Mouse (Mus musculus): ENCODE measurements at regions not wholly inside any gene's neighbourhood (a gene's known extent, or its start where the extent isn't known, plus 50 kb on each side); places are given as distances from the start of the nearest gene placed in this dataset.

DNA sequence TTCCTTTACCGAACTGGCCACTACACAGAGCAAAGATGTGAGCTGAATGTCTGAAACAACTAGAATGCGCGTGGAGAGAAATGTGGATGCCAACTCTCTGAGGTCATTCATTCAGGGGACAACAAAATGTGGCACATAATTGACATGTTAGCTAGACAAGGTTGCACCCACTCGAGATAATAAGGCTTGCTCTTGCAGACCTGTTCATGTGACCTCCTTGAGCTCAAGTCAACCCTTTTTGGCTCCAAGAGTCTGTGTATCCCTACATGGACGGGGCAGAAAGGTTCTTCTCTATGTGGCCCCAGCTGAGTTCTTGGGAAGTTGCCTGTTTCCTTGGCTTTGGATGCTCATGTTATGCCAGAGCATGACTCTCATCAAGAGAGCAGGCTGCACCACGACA, 383.0 kb upstream of the Mgmt start:
- DNase-seq (ENCODE audit: extremely low spot score, low spot score) = no peak

DNA sequence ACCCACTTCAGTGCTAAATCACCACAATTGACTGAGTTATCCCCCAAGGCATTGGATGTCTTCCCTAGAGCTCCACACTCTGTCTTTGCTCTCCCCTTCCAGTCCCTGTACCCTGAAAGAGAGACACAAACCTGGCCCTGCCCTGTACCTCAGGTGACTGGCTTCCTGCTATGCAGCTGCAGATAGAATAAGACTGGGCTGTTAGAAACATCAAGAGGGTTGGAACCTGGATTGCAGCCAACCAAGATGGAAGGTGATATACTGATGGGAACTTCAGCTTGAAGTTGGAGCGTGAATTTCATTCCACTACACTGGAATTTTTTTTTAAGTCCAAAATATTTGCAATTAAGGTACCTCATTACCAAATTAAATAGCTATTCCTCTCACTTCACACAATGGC, 379.0 kb upstream of the Mgmt start:
- DNase-seq (ENCODE audit: extremely low spot score, low spot score) = no peak

DNA sequence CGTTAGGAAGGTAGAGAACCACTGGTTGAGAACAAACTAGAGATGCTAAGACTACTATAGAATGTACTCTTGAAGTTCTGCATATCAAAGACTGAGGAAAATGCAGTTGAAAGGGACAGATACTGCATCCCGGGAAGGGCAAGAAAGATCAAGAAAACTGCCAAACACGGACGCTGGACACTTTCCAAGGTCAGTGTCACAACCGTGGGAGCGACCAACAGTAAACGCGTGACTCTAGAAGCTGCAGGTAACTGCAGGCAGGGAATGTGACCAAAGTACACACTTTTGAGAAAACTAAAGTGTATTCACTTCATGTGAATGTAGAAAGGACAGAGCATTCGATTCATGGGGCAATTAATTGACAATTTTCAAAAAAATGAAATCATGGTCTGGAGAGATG, 368.6 kb upstream of the Mgmt start:
- DNase-seq (ENCODE audit: extremely low spot score, low spot score) = no peak

DNA sequence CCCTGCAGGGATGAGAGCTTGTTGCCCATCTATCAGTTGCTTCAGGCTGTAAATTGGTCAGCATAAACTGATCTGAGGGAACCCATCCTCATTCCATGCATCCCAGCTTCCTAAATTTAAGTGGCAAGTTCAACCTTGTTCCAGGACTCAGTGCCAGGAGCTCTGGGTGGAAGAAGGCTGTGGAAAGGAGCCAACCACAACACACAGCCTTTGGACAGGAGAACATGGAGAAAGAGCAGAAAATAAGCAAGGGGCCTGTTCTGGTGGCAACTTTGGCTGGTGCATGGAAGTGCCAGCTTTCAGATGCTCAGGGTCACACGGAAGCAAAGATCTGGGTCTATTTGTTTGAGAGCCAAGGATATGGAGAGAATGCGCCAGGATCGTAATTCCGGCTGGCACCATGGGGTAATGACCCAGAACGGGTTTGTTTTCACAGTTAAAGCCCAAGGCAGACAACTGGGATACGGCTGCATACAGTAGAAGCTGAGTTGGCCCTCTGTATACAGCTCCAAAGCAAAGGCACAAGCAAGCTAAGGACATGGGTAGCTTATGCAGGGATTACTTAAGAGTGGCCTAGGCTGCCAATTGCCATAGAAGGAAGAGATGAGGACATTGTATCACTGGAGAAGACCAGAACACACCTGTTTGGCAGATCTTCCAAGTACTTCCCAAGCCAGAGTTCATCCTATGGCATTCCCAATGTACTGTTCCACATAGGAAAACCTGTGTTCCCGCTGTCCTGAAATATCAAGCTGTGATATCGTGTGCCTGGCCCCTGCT, 364.2 kb upstream of the Mgmt start:
- DNase-seq (ENCODE audit: extremely low spot score, low spot score) = no peak

DNA sequence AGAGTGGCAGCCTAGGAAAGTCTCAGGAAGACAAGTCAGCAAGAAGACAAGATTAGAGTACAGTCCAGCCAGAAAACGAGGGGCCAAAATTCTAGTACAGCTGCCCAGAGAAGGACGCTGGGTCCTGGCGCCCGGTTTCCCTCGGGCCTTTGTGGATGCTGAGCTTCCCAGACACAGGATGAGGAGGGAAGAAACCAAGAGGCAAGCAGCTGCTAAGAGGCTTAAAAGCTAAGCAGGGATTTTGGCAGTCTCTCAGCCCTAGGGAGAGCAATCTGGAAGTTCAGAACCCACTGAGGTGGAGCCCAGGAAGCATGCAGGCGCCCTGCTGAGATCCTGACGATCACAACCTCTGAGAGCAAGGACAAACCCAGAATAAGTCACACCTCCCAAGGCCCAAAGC, 363.1 kb upstream of the Mgmt start:
- no peak for DNase-seq (ENCODE audit: extremely low spot score, low spot score)

DNA sequence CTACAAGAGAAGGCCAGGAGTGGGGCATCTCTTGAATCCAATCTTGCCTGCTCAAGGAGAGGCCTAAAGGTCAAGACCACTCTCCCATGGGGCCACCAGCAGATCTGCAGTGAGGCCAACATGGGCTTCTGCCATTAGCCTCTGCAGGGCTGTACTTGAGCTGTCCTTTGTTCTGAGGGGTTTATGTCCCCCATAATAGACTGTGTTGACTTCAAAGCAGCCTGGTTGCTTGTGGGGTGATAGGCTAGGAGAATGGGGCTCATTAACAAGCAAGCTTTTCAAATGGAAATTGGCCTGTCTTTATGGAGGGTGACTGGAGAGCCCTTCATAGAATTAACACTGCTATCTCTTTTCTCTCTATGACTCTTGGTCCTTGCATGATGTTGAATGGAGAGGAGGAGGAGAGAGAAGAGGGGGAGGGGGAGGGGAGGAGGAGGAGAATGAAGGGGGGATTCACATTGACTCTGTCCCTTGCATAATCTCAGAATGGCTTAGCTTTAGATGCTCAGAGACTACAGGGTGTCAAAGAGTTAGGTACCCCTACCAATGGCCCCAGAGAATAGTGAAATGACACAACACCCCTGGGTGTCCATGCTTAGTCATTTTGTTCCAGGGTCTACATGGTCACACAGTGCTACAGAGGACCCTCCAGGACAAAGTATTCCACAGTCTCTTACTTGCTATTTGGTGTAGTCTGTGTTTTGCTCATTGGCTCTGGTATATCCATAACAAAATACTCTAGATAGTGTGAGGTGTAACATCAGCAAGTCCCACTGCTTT, 352.3 kb upstream of the Mgmt start:
- peak; percentile 21 for DNase-seq (ENCODE audit: extremely low spot score, low spot score)

DNA sequence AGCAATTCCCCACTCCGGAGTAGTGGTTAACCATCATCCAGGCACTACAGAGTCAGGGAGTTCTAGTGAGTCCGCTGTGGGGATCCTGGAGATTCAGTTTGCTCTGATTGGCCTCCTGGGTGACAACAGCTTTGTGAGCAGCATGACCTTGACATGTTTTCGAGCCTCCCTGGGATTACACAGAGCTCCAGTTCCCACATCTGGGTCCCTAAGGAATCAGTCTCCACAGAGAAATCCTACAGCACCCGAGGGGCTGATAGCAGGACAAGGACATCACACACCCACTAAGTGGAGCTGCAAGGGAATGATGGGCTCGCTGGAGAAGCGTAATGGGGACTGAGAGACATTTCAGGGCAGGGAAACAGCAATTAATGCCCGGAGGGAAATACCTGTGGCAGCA, 351.5 kb upstream of the Mgmt start:
- DNase-seq (ENCODE audit: extremely low spot score, low spot score) = no peak

DNA sequence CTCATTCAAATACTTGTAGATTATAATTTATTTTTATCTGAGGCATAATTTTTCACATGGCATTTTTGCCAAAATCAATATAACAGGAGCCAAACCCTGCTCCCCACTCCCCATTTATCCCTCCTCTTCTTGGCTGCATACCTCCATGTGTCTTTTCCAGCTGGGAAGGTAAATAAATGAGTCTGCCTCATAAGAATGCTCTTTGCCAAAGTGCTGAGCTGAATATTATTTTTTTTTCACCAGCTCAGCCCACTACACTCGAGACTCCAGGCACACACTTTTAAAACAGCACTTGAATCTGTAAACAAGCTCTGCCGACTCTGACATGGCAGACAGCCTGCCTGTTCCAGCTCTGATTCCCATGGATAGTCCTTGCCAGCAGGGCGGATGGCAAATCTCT, 346.6 kb upstream of the Mgmt start:
- DNase-seq (ENCODE audit: extremely low spot score, low spot score) = no peak

DNA sequence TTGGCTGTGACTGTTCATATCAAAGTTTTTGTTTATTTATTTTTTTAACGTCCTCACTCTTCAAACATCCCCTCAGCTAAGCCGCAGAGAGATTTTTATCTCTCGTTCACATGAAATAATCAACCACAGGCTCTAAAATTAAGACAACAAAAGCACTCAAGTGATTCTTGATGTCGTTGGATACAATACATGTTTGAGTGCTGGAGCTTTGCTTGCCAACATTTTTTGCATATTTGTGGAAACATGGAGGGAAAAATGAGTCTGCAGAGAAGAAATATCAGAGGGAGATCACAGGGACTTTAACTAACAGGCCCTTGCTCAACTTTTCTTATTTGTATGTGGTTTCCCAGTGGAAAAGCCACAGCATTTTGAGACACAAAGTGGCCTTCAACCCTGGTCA, 338.0 kb upstream of the Mgmt start:
- no peak for DNase-seq (ENCODE audit: extremely low spot score, low spot score)

DNA sequence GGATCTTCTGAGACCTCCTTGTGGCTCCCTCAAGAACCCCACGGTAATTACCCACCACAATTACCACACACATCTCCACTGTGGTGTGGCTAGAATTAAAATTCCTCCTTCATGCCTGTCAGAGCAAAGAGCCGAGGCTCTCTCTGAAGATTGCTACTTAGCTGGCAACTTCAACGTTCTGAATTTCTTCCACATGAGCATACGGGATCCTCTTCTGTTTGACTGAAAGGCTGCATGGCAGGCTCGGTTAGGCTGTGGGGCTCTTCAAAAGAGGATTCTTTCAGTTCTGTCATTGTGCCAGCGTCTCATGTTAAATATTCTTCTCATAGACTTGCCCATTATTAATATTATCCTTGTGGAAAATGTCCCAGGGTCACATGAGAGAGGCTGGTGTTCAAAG, 334.9 kb upstream of the Mgmt start:
- DNase-seq (ENCODE audit: extremely low spot score, low spot score) = no peak

DNA sequence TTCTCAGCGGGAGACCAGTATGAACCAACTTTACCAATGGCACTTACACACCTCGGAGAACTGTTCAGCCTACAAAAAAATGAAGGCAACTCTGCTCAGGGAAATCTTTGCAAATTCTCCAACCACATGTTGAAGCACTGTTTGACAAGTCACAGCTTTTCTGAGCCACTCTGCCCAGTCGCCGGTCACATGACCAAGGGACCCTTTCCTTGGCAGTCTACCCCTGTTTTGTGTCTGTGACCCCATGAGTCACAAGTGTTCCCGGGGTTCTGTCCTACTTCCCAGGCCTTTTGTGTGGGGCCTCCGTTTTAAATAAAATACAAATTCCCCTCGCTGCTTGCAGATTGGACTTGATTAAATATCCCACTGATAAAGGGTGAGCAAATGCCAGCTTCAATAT, 323.5 kb upstream of the Mgmt start:
- no peak for DNase-seq (ENCODE audit: extremely low spot score, low spot score)

DNA sequence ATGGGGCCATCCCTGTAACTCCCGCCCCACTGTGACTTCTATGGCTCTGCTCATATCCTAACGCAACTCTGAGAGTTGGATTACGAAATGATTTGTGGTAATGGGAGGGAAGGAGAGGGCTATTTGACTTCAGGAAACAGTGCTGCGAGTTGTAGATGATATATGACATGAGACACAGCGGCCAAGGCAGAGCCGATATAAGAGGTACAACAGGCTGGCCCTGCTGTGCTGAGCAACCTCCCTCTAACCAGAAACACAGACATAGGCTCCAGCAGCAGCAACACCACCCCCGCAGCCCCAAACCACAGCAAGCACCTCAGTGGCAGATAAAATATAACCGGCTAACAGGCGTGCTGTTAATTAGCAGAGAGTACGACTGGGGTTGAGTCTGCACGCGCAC, 312.5 kb upstream of the Mgmt start:
- DNase-seq (ENCODE audit: extremely low spot score, low spot score) = peak; percentile 19

DNA sequence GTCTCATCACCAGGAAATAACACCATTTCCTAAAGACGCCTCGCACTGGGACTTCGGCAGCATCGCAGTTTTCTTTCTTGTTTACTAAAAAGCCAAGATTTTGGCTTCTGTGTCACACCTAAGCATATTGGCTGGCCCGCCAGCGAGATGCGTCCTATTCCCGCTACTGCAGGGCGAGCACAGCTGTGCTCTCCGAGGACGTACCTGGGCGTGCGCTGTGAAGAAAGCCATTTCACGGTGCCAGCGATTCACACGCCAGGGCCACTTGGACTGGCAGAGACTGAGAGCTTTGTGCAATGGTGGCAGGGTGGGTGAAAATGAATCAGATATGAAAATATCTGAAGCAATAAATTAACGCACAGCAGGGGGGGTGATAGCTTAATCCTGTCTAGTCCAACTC, 310.1 kb upstream of the Mgmt start:
- DNase-seq (ENCODE audit: extremely low spot score, low spot score) = no peak

DNA sequence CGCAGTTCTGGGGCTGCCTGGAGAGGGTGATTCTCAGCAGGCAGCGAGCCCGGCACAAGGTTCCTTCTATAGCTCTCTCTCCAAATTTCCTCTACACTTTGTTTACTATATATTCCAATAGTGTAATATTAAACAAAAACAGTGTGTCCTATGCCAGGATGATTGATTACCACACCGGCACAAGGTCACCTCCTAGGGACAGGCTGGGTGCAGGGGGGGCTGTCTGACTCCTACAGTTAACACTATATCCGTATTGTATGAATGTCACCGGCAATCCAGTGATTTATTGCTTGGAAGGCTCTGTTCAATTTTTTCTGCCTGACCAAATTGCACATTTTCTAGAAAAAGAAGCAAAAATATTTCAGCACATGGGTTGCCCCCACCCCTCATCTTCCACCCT, 305.9 kb upstream of the Mgmt start:
- no peak for DNase-seq (ENCODE audit: extremely low spot score, low spot score)

DNA sequence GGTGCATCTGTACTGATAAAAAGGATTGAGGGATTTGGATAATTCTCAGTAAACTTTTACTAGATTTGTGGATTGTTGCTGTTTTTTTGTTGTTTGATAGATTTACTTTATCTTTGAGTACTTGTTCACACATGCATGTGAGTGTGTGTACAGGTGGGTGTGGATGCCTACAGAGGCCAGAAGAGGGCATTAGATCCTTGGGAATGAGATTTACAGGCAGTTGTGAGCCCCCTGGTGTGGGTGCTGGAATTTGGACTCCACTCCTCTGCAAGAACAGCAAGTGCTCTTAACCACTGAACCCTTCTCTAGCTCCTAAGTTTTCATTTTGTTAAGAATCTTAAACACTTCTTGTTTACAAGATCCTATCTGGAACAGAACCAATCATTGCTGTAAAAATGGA, 303.5 kb upstream of the Mgmt start:
- DNase-seq (ENCODE audit: extremely low spot score, low spot score) = no peak

DNA sequence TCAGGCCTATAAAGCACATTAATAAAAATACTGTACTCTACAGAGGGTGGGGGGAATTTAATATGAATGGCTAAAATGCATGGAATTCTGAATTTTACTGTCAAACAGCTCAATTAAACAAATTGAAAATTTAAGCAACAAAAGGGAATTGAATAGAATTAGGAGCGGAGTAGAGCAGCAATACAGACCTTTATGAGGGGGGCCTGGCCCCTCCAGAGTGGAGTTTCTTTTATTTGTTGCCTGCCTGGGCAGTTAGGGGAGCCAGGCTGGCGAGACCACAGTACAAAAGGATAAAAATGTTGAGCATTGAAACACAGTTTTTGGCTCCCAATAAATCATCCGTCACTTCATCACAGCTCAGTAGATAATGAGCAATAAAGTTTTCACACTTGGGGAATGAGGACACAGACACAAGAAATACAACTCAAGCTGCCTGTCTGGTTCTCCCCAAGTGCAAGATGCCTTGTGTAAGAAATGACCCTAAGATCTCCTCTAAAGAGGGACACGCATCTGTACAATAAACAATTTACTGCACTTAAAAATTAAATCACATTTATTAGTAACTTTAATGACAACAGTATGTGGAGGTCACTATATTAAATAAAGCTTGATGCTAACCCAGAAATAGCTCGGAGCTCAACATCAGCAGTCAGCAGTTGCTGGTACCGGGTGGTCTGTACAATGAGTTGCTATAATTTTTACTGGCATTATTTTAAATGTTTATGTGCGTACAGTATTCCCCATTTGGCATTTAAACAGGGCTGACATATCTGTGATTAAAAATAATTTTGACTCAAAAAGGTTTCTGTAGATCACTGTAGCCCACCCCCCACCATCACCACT, 286.9 kb upstream of the Mgmt start:
- DNase-seq (ENCODE audit: extremely low spot score, low spot score) = no peak

DNA sequence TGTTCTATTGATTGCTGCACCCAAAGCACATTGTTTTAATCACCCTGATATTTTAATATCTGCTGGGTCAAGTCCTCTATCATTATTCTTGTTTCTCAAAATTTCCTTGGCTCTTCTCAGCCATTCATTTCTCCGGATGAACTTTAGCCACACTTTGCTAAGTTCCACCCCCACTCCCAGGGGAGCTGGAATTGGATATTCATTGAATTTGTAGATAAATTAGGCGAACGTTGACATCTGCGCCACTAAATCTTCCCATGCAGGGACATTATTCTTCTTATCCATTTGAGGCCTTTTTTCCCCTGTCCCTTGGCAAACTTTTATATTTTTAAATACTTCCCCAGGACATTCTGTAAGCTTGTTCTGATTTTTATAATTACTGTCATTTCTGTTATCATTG, 280.9 kb upstream of the Mgmt start:
- DNase-seq (ENCODE audit: extremely low spot score, low spot score) = no peak

DNA sequence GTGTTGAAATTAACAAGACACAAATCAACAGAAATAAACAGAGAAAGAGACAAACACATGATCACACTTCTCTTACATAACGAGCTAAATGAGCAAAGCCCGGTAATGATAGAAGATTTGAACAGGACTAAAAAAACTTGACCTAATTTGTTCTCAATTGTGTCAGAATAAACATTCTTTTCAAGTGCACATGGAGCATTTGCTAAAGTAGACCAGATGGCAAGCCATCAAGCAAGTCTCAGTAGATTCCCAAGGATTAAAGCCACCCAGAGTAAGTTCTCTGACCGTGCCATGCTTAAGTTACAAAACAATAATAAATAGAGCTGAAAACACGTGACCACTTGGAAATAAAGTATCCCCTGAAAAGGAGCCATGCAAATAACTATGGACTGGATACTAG, 269.9 kb upstream of the Mgmt start:
- no peak for DNase-seq (ENCODE audit: extremely low spot score, low spot score)

DNA sequence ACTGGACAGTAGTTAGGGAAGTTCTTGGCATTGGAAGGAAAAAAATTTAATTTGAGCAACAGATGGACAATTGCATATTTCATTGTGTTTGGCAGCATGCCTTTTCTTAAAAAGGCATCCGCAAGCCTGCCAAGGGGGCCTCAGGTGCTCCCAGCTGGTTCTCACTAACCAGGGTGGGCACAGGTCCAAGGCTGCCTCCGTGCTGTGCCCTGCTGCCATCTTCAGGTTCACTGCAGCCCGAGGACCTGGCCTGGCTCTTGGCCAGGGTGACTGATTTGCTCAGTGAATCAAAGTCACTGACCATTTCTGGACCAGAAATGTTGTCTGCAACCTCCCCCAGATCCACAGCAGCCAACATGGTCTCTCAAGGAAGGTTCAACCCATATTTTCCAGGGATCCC, 263.3 kb upstream of the Mgmt start:
- DNase-seq (ENCODE audit: extremely low spot score, low spot score) = no peak

DNA sequence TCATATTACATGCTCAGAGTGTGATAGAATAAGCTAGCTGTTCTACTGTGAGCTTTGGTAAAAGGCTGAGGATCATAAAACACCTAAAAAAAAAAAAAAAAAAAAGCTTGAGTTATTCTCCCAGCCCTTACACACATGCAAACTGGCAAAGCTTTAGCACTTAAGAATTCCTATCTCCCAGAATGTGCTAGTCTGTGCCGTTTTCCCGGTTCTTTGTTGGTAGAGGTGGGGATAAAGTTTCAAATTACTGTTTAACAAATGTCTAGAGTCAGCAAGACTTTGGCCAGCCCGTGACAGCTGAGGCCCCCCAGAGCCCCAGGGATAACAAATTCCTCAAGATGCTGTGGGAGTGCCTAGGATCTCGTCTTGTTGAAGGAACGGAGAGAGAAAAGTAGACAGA, 254.3 kb upstream of the Mgmt start:
- DNase-seq (ENCODE audit: extremely low spot score, low spot score) = peak; percentile 35

DNA sequence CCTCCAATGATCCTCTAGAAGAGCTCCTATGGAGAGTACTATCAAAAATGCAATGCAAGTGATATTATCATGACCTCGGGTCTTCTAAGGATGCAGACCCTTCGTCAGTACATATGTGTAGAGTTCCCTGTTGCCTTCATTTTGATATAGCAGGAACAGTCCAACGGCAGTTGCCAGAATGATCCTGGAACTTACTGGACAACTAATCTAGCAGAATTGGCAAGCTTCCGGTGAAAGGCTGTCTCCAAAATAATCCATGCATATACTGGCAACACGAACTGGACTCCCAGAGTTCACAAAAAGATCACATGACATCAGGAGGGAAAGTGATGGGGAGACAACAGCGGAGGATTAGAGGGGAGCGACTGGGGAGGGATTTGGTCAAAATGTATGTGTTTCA, 253.6 kb upstream of the Mgmt start:
- DNase-seq (ENCODE audit: extremely low spot score, low spot score) = no peak

DNA sequence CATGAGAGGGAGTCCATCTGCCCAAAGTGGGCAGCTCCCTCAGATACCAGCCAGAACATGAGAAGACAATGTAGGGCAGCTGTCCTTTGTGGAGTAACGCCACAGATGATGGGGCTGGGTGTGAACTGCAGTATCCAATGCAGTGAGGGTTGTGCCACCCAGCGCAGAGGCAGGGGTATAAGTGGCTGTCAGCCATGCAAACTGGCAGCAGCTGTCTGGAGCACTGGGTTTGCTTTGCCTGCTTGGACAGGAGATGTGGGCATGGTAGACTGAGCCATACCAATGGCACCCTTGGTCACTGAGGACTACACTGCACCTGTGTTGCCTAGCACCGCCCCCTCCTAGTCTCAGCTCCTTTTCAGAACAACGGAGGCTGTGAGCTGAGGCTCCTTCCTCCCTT, 244.6 kb upstream of the Mgmt start:
- no peak for DNase-seq (ENCODE audit: extremely low spot score, low spot score)
